Mouse (Mus musculus) neural tube, embryonic 13.5 days (tissue): ENCODE results near the gene Vstm5. TPM values are rescaled to one million over a fixed set of nuclear protein-coding genes. Genes with fewer than 3 reads are reported as not detected.
"Not testable (repeated sequence)": the region's sequence is repeated elsewhere in the genome, so short reads cannot be mapped to it uniquely, and the experiment has no call there.

Experiments used
- ATAC-seq: fragments of 200-750 bp; cut with Nextera tagmentation; 2 replicates; pipeline ENCODE4 v1.8.0; 2017; ENCODE audit warnings: low read depth, mild to moderate bottlenecking, moderate TSS enrichment, moderate library complexity
- H3K27ac ChIP-seq: fragments of 300-500 bp; sonication (generic); replicated peaks from 2 replicates; pipeline ENCODE4 v1.5.1; 2015; ENCODE audit warnings: moderate library complexity, mild to moderate bottlenecking, inconsistent platforms
- H3K27me3 ChIP-seq: fragments of 300-500 bp; sonication (generic); 2 replicates; pipeline ENCODE4 v1.6.1; 2015; ENCODE audit warnings: mild to moderate bottlenecking, inconsistent platforms
- H3K36me3 ChIP-seq: fragments of 300-500 bp; sonication (generic); 2 replicates; pipeline ENCODE4 v1.6.1; 2015; ENCODE audit warnings: mild to moderate bottlenecking, inconsistent platforms
- H3K4me1 ChIP-seq: fragments of 300-500 bp; sonication (generic); replicated peaks from 2 replicates; pipeline ENCODE4 v1.6.1; 2015; ENCODE audit warnings: inconsistent platforms
- H3K4me2 ChIP-seq: fragments of 300-500 bp; sonication (generic); 2 replicates; pipeline ENCODE4 v1.6.1; 2015; ENCODE audit warnings: inconsistent platforms, mild to moderate bottlenecking, moderate library complexity
- H3K4me3 ChIP-seq: fragments of 300-500 bp; sonication (generic); 2 replicates; pipeline ENCODE4 v1.5.1; 2015; ENCODE audit warnings: mild to moderate bottlenecking, inconsistent platforms
- H3K9ac ChIP-seq: fragments of 300-500 bp; sonication (generic); 2 replicates; pipeline ENCODE4 v1.6.1; 2015; ENCODE audit warnings: moderate library complexity, mild to moderate bottlenecking, inconsistent platforms
- H3K9me3 ChIP-seq: fragments of 300-500 bp; sonication (generic); 2 replicates; pipeline ENCODE4 v1.6.1; 2016; ENCODE audit warnings: inconsistent platforms
- WGBS: fragments of 180-500 bp; shearing (Covaris S2); methylation state at CpG from one replicate; pipeline ENCODE4 v1.1.7; 2015; 5-methylcytosine and 5-hydroxymethylcytosine counted together
- polyA plus RNA-seq: library from polyadenylated mRNA; unstranded; fragments of >200 nt; fragmentation: Nextera tagmentation; extraction: Ambion mirVana; gene quantifications from 2 replicates; pipeline ENCODE4 v1.2.1, GENCODE M21; 2015

Vstm5 gene
- polyA plus RNA-seq, 1 experiment from 2014 or later, result 19.7 TPM

- no peak overlapping the region for H3K9ac ChIP-seq
- 87% methylated on average over 5 of the region's 5 CpGs for WGBS
- no peak overlapping the region for H3K27ac ChIP-seq
- no peak for ATAC-seq
- 0 out of 2 replicates have a peak, but pooled peaks cover 11% of the 10 kb centered on the region for H3K36me3 ChIP-seq
- H3K27me3 ChIP-seq, result no peaks in the 10 kb centered on the region
- H3K9me3 ChIP-seq, result no peaks in the 10 kb centered on the region
- no peak overlapping the region for H3K4me2 ChIP-seq
- H3K4me1 ChIP-seq, result peaks cover 3% of the 10 kb centered on the region; the same call in 1 of the 2 replicates
- no peak overlapping the region for H3K4me3 ChIP-seq
These were observed 61.2 kb downstream of the Vstm5 start for GRCm38 (mm10) chr9:15300056-15300455.

DNA sequence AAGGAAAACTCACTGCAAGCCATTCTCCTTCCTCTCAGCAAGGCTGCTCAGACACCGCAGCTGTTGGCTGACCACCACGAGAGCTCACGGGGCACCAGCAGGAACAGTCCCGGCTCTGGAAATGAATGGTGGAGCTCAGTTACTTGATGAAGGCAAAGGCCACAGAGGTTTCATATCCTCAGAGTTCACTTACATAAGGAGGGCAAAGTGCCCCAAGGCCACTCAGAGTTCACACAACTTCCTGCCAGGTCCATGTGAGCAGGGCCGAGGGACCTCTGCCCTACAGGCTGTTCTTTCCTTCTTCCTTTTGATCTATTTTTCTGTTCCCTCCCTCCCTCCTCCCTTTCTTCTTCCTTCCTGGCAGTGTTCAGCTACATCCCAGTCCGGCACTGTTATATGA is 62.6 kb downstream of the Vstm5 start:
- Histone ChIP-seq H3K9ac (no peak overlapping the region), H3K27ac (peak overlapping the region; percentile 46; the same call in 1 of the 2 replicates), H3K9me3 (no peaks in the 10 kb centered on the region), H3K36me3 (0 out of 2 replicates have a peak, but pooled peaks cover 10% of the 10 kb centered on the region), H3K4me1 (peaks cover 11% of the 10 kb centered on the region), H3K4me3 (no peak overlapping the region), H3K4me2 (no peak overlapping the region), H3K27me3 (no peaks in the 10 kb centered on the region)
- WGBS, result 53% methylated on average over 6 of the region's 6 CpGs
- no peak for ATAC-seq

DNA sequence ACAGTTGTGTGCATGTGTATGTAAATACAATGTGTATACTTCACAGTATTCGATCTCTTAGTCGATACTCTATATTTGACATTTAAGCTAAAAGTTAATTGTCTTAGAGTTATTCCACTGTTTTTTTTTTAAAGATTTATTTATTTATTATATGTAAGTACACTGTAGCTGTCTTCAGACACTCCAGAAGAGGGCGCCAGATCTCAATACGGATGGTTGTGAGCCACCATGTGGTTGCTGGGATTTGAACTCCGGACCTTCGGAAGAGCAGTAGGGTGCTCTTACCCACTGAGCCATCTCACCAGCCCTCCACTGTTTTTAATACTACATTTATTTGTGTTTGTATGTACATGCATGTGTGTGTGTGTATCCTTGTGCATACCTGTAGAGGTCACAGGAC is 63.2 kb downstream of the Vstm5 start:
- H3K4me3 ChIP-seq, H3K27ac ChIP-seq, H3K9me3 ChIP-seq, H3K9ac ChIP-seq, H3K27me3 ChIP-seq, H3K36me3 ChIP-seq, ATAC-seq, H3K4me2 ChIP-seq: not testable (repeated sequence)
- WGBS, result 82% methylated on average over 6 of the region's 6 CpGs
- H3K4me1 ChIP-seq, result peaks cover 16% of the 10 kb centered on the region

- Histone ChIP-seq H3K27ac (no peak overlapping the region), H3K27me3 (no peaks in the 10 kb centered on the region), H3K9ac (no peak overlapping the region), H3K36me3 (no peaks in the 10 kb centered on the region), H3K4me3 (no peak overlapping the region), H3K9me3 (no peaks in the 10 kb centered on the region), H3K4me1 (peaks cover 25% of the 10 kb centered on the region), H3K4me2 (no peak overlapping the region)
- no peak for ATAC-seq
- WGBS, result 69% methylated on average over 2 of the region's 2 CpGs
These were observed 64.0 kb downstream of the Vstm5 start for GRCm38 (mm10) chr9:15302881-15303280.

GRCm38 (mm10) chr9:15305503-15306397 is 66.9 kb downstream of the Vstm5 start, which contains the start of gene Taf1d:
TSS of gene Taf1d (plus strand) at chr9:15306214.
- peak; percentile 99 for ATAC-seq
- Histone ChIP-seq H3K9ac (peak within 1 kb of the TSS; percentile 94), H3K4me2 (peak within 1 kb of the TSS; percentile 85), H3K27ac (peak within 1 kb of the TSS; percentile 91), H3K9me3 (no peaks in the 10 kb centered on the region), H3K36me3 (peaks cover 26% of the 10 kb centered on the region), H3K27me3 (no peaks in the 10 kb centered on the region), H3K4me3 (peak within 1 kb of the TSS; percentile 91), H3K4me1 (peaks cover 46% of the 10 kb centered on the region)
- 14% methylated on average over 45 of the region's 45 CpGs for WGBS

DNA sequence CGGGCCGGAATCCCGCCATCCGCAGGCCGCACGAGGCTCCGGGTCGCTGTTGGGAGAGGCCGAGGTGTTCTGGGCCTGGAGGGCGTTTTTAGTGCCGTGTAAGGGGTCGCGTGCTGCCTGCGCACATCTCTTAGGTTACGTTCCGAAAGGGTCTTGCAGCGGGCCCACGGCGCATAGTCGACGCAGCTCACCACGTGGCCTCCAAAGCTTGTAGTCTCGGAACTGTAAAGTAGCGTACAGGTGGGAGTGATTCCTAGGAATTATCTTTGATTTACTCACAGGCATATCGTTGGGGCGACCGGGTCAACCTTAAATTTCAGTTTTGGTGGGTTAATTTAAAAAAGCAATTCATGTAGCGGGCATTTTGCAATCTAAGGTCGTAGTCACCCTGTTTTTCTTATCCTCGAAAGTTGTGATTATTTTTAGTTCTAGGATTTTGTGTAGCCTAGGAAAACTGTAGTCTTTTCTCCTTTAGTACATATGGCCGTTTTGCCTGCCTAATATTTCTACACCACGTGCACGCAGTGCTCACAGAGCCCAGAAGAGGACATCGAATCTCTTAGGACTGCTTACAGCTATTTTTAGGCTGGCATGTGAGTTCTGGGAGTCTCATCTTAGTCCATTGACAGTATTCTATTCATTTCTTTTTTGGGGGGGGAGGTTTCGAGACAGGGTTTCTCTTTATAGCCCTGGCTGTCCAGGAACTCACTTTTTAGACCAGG is 67.7 kb downstream of the Vstm5 start, which contains the start of gene 4931406C07Rik:
Gene 4931406C07Rik (minus strand): TSS at position 51 of the 722 bp plus-strand sequence.
- Histone ChIP-seq H3K4me3 (peak within 1 kb of the TSS; percentile 91), H3K9me3 (no peaks in the 10 kb centered on the region), H3K4me1 (peaks cover 46% of the 10 kb centered on the region), H3K27ac (peak within 1 kb of the TSS; percentile 91), H3K9ac (peak within 1 kb of the TSS; percentile 94), H3K27me3 (no peaks in the 10 kb centered on the region), H3K36me3 (peaks cover 30% of the 10 kb centered on the region), H3K4me2 (peak within 1 kb of the TSS; percentile 85)
- peak; percentile 89 for ATAC-seq
- WGBS, result under 1% methylated on average over 35 of the region's 35 CpGs

DNA sequence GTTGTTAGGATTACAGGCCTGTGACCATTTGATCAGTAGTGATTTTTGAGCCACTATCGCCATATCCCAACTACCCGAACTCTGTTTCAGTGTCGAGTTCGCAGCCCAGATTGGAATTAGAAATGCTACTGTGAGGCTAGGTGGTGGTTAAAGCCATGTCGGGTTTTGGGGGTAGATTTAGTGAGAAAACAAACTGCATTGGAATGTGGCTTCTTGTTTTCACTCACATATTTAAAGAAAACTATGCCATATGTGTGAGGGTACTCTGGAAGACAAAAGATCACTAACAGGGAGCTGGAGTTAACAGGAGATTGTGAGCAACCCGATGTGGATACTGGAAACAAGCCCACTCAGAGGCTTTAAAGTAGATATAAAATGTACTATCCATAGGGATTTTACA is 68.4 kb downstream of the Vstm5 start:
- no peaks in the 10 kb centered on the region for H3K9me3 ChIP-seq
- peak overlapping the region; percentile 91 for H3K4me3 ChIP-seq
- peaks cover 46% of the 10 kb centered on the region for H3K4me1 ChIP-seq
- 0 out of 2 replicates have a peak overlapping the region, but pooled peaks have one; percentile 91 for H3K27ac ChIP-seq
- peaks cover 37% of the 10 kb centered on the region for H3K36me3 ChIP-seq
- peak overlapping the region; percentile 85 for H3K4me2 ChIP-seq
- WGBS, result 9% methylated on average over 6 of the region's 6 CpGs
- peak overlapping the region; percentile 94 for H3K9ac ChIP-seq
- no peak for ATAC-seq
- no peaks in the 10 kb centered on the region for H3K27me3 ChIP-seq

GRCm38 (mm10) chr9:15308254-15308653 is 69.4 kb downstream of the Vstm5 start:
- Histone ChIP-seq H3K27ac (no peak overlapping the region), H3K9ac (no peak overlapping the region), H3K27me3 (no peaks in the 10 kb centered on the region), H3K9me3 (no peaks in the 10 kb centered on the region), H3K36me3 (peaks cover 46% of the 10 kb centered on the region), H3K4me3 (no peak overlapping the region), H3K4me1 (peaks cover 46% of the 10 kb centered on the region), H3K4me2 (peak overlapping the region; percentile 85)
- 62% methylated on average over 2 of the region's 2 CpGs for WGBS
- no peak for ATAC-seq

Other genes starting within 250 kb of the Vstm5 start
- gene Panx1, start 193.6 kb upstream of the Vstm5 start, polyA plus RNA-seq, result 139 and 157 TPM in 2 replicates
- not detected in 2 replicates for gene Hephl1, start 126.9 kb upstream of the Vstm5 start, polyA plus RNA-seq
- gene Med17, start 40.9 kb downstream of the Vstm5 start, polyA plus RNA-seq, result 37.9 and 41.0 TPM in 2 replicates
- 50.8 and 53.0 TPM in 2 replicates for gene Taf1d, start 67.2 kb downstream of the Vstm5 start, polyA plus RNA-seq
- 13.8 and 14.2 TPM in 2 replicates for gene 4931406C07Rik, start 67.4 kb downstream of the Vstm5 start, polyA plus RNA-seq
- gene Cep295, start 118.7 kb downstream of the Vstm5 start, polyA plus RNA-seq, result 13.7 and 13.9 TPM in 2 replicates